15 mouse cellular contexts compared by ENCODE assay signal in genomic region chr15:78487066-78487465, GRCm38 (mm10). TPM values are rescaled to one million over a fixed set of nuclear protein-coding genes. Genes with fewer than 3 reads are reported as not detected.
"Had no signal": no experiment of that assay in that cellular context is flagged by ENCODE, and none has a peak within 500 bp of the region (broad histone marks: within the 10 kb centered on the region; RNA-seq: fewer than 3 reads in every experiment).

No protein-coding gene starts in this region.

- DNase-seq: lung, adult 18-20 months; lung, embryonic 14.5 days; lung, postnatal 10 days; lung, postnatal 4 days; midbrain, embryonic 14.5 days; retina, postnatal 1 day; right cerebral cortex, adult 18-20 months; right cerebral cortex, postnatal 25 days; right cerebral cortex, postnatal 4 days; spleen, adult 18-20 months; thymus, adult 2 months; thymus, postnatal 25 days; thymus, postnatal 4 days had no signal

RNA-seq across cellular contexts. Expression of gene Tmprss6, which starts 18.6 kb away (rescaled TPM):
- total RNA-seq: megakaryocyte, adult 5-6 weeks; megakaryocyte-erythroid progenitor cell, adult 5-6 weeks had no signal

RNA-seq across cellular contexts. Expression of gene Sstr3, which starts 57.4 kb away (rescaled TPM):
- total RNA-seq: megakaryocyte-erythroid progenitor cell, adult 5-6 weeks had no signal

RNA-seq across cellular contexts. Expression of gene Kctd17, which starts 58.7 kb away (rescaled TPM):
- total RNA-seq: megakaryocyte-erythroid progenitor cell, adult 5-6 weeks had no signal
